Mouse (Mus musculus): Measurements from ENCODE around the gene Pld2.
A peak's percentile ranks its signal among the peaks of the same experiment; 100 is the strongest.
"Not testable (repeated sequence)": the region's sequence is repeated elsewhere in the genome, so short reads cannot be mapped to it uniquely, and the experiment has no call there.

Pld2 gene

GRCm38 (mm10) chr11:70539877-70540587, at the start of gene Pld2:
Gene Pld2, plus strand, starts transcription at chr11:70540064.
- DNase-seq (ENCODE audit: low spot score in 2 of 2): peak; percentile 85 to 86

GRCm38 (mm10) chr11:70499566-70500475, 40.0 kb upstream of the Pld2 start:
- no peak for DNase-seq (ENCODE audit: low spot score in 2 of 2)

- no peak for DNase-seq (ENCODE audit: low spot score in 2 of 2)
These were observed 39.4 kb upstream of the Pld2 start for GRCm38 (mm10) chr11:70500476-70500812.

- DNase-seq (ENCODE audit: low spot score in 2 of 2): no peak
These were observed 37.8 kb upstream of the Pld2 start for GRCm38 (mm10) chr11:70502018-70502417.

GRCm38 (mm10) chr11:70504970-70505369, 34.9 kb upstream of the Pld2 start, which contains the start of gene Tm4sf5:
Gene Tm4sf5, plus strand, starts transcription at chr11:70505244.
- DNase-seq (ENCODE audit: low spot score in 2 of 2): no peak

- DNase-seq (ENCODE audit: low spot score in 2 of 2): peak; percentile 70 to 71
These were observed 33.5 kb upstream of the Pld2 start for GRCm38 (mm10) chr11:70506385-70506784.

- DNase-seq (ENCODE audit: low spot score in 2 of 2): no peak
These were observed 32.8 kb upstream of the Pld2 start for GRCm38 (mm10) chr11:70506962-70507515.

GRCm38 (mm10) chr11:70509753-70510564, 29.9 kb upstream of the Pld2 start:
- peak; percentile 39 to 42 for DNase-seq (ENCODE audit: low spot score in 2 of 2)

- DNase-seq (ENCODE audit: low spot score in 2 of 2): no peak
These were observed 28.6 kb upstream of the Pld2 start for GRCm38 (mm10) chr11:70511242-70511641.

GRCm38 (mm10) chr11:70511825-70512224, 28.0 kb upstream of the Pld2 start:
- no peak for DNase-seq (ENCODE audit: low spot score in 2 of 2)

GRCm38 (mm10) chr11:70512709-70513342, 27.0 kb upstream of the Pld2 start:
- DNase-seq (ENCODE audit: low spot score in 2 of 2): no peak

- DNase-seq (ENCODE audit: low spot score in 2 of 2): no peak
These were observed 26.3 kb upstream of the Pld2 start for GRCm38 (mm10) chr11:70513520-70513919.

- DNase-seq (ENCODE audit: low spot score in 2 of 2): no peak
These were observed 25.6 kb upstream of the Pld2 start, which contains the start of gene Vmo1 for GRCm38 (mm10) chr11:70514288-70514687. Gene Vmo1, minus strand, starts transcription at chr11:70514616.

- peak in 1 of 2 experiments; percentile 47 for DNase-seq (ENCODE audit: low spot score in 2 of 2)
These were observed 23.5 kb upstream of the Pld2 start for GRCm38 (mm10) chr11:70516352-70516751.

- DNase-seq (ENCODE audit: low spot score in 2 of 2): no peak
These were observed 21.4 kb upstream of the Pld2 start for GRCm38 (mm10) chr11:70518436-70518835.

- no peak for DNase-seq (ENCODE audit: low spot score in 2 of 2)
These were observed 20.9 kb upstream of the Pld2 start, which contains the start of gene Gltpd2 for GRCm38 (mm10) chr11:70518923-70519322. Gene Gltpd2, plus strand, starts transcription at chr11:70519196.

GRCm38 (mm10) chr11:70520178-70520769, 19.6 kb upstream of the Pld2 start:
- no peak for DNase-seq (ENCODE audit: low spot score in 2 of 2)

- DNase-seq (ENCODE audit: low spot score in 2 of 2): not testable (repeated sequence)
These were observed 16.4 kb upstream of the Pld2 start for GRCm38 (mm10) chr11:70523306-70523989.

- DNase-seq (ENCODE audit: low spot score in 2 of 2): no peak
These were observed 15.1 kb upstream of the Pld2 start for GRCm38 (mm10) chr11:70524782-70525181.

- DNase-seq (ENCODE audit: low spot score in 2 of 2): peak; percentile 94 to 96
These were observed 14.6 kb upstream of the Pld2 start, which contains the start of gene Psmb6 for GRCm38 (mm10) chr11:70525184-70525678. Gene Psmb6, plus strand, starts transcription at chr11:70525367.

Measured in spleen, postnatal 36 days (tissue).